Mouse (Mus musculus) liver, embryonic 15.5 days (tissue): ENCODE measurements around the gene Vta1. TPM values are rescaled to one million over a fixed set of nuclear protein-coding genes. Genes with fewer than 3 reads are reported as not detected.

Experiments used
- ATAC-seq: fragments of 200-750 bp; cut with Nextera tagmentation; 2 replicates; pipeline ENCODE4 v1.8.0; 2017; ENCODE audit warnings: moderate number of reproducible peaks, mild to moderate bottlenecking, moderate library complexity; ENCODE audit not compliant: insufficient read depth
- H3K27ac ChIP-seq: fragments of 300-500 bp; sonication (generic); replicated peaks from 2 replicates; pipeline ENCODE4 v1.5.1; 2015; ENCODE audit warnings: mild to moderate bottlenecking, inconsistent platforms
- H3K27me3 ChIP-seq: fragments of 300-500 bp; sonication (generic); 2 replicates; pipeline ENCODE4 v1.6.1; 2015; ENCODE audit warnings: mild to moderate bottlenecking, inconsistent platforms
- H3K36me3 ChIP-seq: fragments of 300-500 bp; sonication (generic); replicated peaks from 2 replicates; pipeline ENCODE4 v1.6.1; 2015; ENCODE audit warnings: moderate library complexity, mild to moderate bottlenecking, inconsistent platforms
- H3K4me1 ChIP-seq: fragments of 300-500 bp; sonication (generic); replicated peaks from 2 replicates; pipeline ENCODE4 v1.6.1; 2015; ENCODE audit warnings: inconsistent platforms
- H3K4me2 ChIP-seq: fragments of 300-500 bp; sonication (generic); 2 replicates; pipeline ENCODE4 v1.6.1; 2015; ENCODE audit warnings: moderate library complexity, mild to moderate bottlenecking, inconsistent platforms
- H3K4me3 ChIP-seq: fragments of 300-500 bp; sonication (generic); replicated peaks from 2 replicates; pipeline ENCODE4 v1.5.1; 2015; ENCODE audit warnings: mild to moderate bottlenecking, inconsistent platforms
- H3K9ac ChIP-seq: fragments of 300-500 bp; sonication (generic); 2 replicates; pipeline ENCODE4 v1.6.1; 2015; ENCODE audit warnings: moderate library complexity, mild to moderate bottlenecking, inconsistent platforms
- H3K9me3 ChIP-seq: fragments of 300-500 bp; sonication (generic); replicated peaks from 2 replicates; pipeline ENCODE4 v1.6.1; 2016; ENCODE audit warnings: inconsistent platforms
- WGBS: fragments of 180-500 bp; shearing (Covaris S2); methylation state at CpG from one replicate; pipeline ENCODE4 v1.1.7; 2015; ENCODE audit warnings: mixed read lengths; ENCODE audit not compliant: insufficient replicate concordance; 5-methylcytosine and 5-hydroxymethylcytosine counted together
- polyA plus RNA-seq: library from polyadenylated mRNA; unstranded; fragments of >200 nt; fragmentation: Nextera tagmentation; extraction: Ambion mirVana; gene quantifications from 2 replicates; pipeline ENCODE4 v1.2.1, GENCODE M21; 2015

The Vta1 gene
- polyA plus RNA-seq, 1 experiment from 2014 or later = 37.9 TPM

- no peaks in the 10 kb centered on the region for H3K9me3 ChIP-seq
- no peaks in the 10 kb centered on the region for H3K4me1 ChIP-seq
- H3K36me3 ChIP-seq = no peaks in the 10 kb centered on the region
- H3K4me2 ChIP-seq = no peak overlapping the region
- ATAC-seq = no peak
- 75% methylated on average over 1 of the region's 1 CpGs for WGBS
- H3K27ac ChIP-seq = no peak overlapping the region
- no peak overlapping the region for H3K9ac ChIP-seq
- H3K27me3 ChIP-seq = no peaks in the 10 kb centered on the region
- H3K4me3 ChIP-seq = no peak overlapping the region
Measured at GRCm38 (mm10) chr10:14639635-14640034, 65.7 kb downstream of the Vta1 start.

- H3K4me3 ChIP-seq = no peak overlapping the region
- 54% methylated on average over 4 of the region's 4 CpGs for WGBS
- no peak for ATAC-seq
Measured at GRCm38 (mm10) chr10:14639043-14639442, 66.3 kb downstream of the Vta1 start.

GRCm38 (mm10) chr10:14625706-14626105 is 79.7 kb downstream of the Vta1 start:
- Histone ChIP-seq H3K4me1 (no peaks in the 10 kb centered on the region), H3K9me3 (no peaks in the 10 kb centered on the region), H3K27me3 (no peaks in the 10 kb centered on the region), H3K9ac (no peak overlapping the region), H3K4me2 (no peak overlapping the region), H3K4me3 (no peak overlapping the region), H3K27ac (no peak overlapping the region), H3K36me3 (no peaks in the 10 kb centered on the region)
- 69% methylated on average over 1 of the region's 1 CpGs for WGBS
- ATAC-seq = no peak

More at GRCm38 (mm10) chr10:14639043-14639442, 66.3 kb downstream of the Vta1 start:
- H3K27ac ChIP-seq = no peak overlapping the region
- H3K4me1 ChIP-seq = no peaks in the 10 kb centered on the region
- no peaks in the 10 kb centered on the region for H3K36me3 ChIP-seq
- H3K9me3 ChIP-seq = no peaks in the 10 kb centered on the region
- no peak overlapping the region for H3K9ac ChIP-seq
- H3K27me3 ChIP-seq = no peaks in the 10 kb centered on the region
- H3K4me2 ChIP-seq = no peak overlapping the region

GRCm38 (mm10) chr10:14619156-14619555 is 86.2 kb downstream of the Vta1 start:
- Histone ChIP-seq H3K9ac (no peak overlapping the region), H3K4me2 (no peak overlapping the region), H3K27me3 (no peaks in the 10 kb centered on the region), H3K36me3 (no peaks in the 10 kb centered on the region), H3K4me1 (no peaks in the 10 kb centered on the region), H3K4me3 (no peak overlapping the region), H3K9me3 (no peaks in the 10 kb centered on the region), H3K27ac (no peak overlapping the region)
- no peak for ATAC-seq
- 45% methylated on average over 1 of the region's 1 CpGs for WGBS

GRCm38 (mm10) chr10:14618301-14618700 is 87.1 kb downstream of the Vta1 start:
- ATAC-seq = no peak
- Histone ChIP-seq H3K27me3 (no peaks in the 10 kb centered on the region), H3K9me3 (no peaks in the 10 kb centered on the region), H3K4me3 (no peak overlapping the region), H3K4me2 (no peak overlapping the region), H3K27ac (no peak overlapping the region), H3K36me3 (no peaks in the 10 kb centered on the region), H3K9ac (no peak overlapping the region), H3K4me1 (no peaks in the 10 kb centered on the region)
- 85% methylated on average over 1 of the region's 1 CpGs for WGBS

- H3K27me3 ChIP-seq = no peaks in the 10 kb centered on the region
- no peak overlapping the region for H3K9ac ChIP-seq
- H3K4me3 ChIP-seq = no peak overlapping the region
- H3K4me2 ChIP-seq = no peak overlapping the region
- no peaks in the 10 kb centered on the region for H3K4me1 ChIP-seq
- H3K36me3 ChIP-seq = no peaks in the 10 kb centered on the region
- no peak overlapping the region for H3K27ac ChIP-seq
- ATAC-seq = no peak
- no peaks in the 10 kb centered on the region for H3K9me3 ChIP-seq
Measured at GRCm38 (mm10) chr10:14615441-14615840, 89.9 kb downstream of the Vta1 start.

- H3K4me2 ChIP-seq = no peak overlapping the region
- ATAC-seq = no peak
- WGBS = 57% methylated on average over 5 of the region's 5 CpGs
- no peaks in the 10 kb centered on the region for H3K36me3 ChIP-seq
- no peaks in the 10 kb centered on the region for H3K9me3 ChIP-seq
- H3K27me3 ChIP-seq = no peaks in the 10 kb centered on the region
- H3K4me3 ChIP-seq = no peak overlapping the region
- H3K4me1 ChIP-seq = no peaks in the 10 kb centered on the region
- H3K9ac ChIP-seq = no peak overlapping the region
- no peak overlapping the region for H3K27ac ChIP-seq
Measured at GRCm38 (mm10) chr10:14607597-14607996, 97.8 kb downstream of the Vta1 start.

Other genes with a start within 250 kb of the Vta1 start
- 0.52 and 0.84 TPM in 2 replicates for gene Adgrg6, start 159.9 kb downstream of the Vta1 start, polyA plus RNA-seq
- 0.15 TPM in 1 of 2 replicates, not detected in the other for gene Nmbr, start within 50 bp of the Vta1 start, polyA plus RNA-seq
- gene Gje1, start 12.7 kb upstream of the Vta1 start, polyA plus RNA-seq = not detected in 2 replicates